Mouse (Mus musculus) ES-E14 (cell line): ENCODE measurements around the gene BC030867.

Experiments
- CHD2 ChIP-seq: IDR thresholded peaks from 2 replicates; pipeline ENCODE4 v1.6.1; 2014; ENCODE audit warnings: mild to moderate bottlenecking, low read depth, low read length, inconsistent platforms
- ZNF384 ChIP-seq: IDR thresholded peaks from 2 replicates; pipeline ENCODE4 v1.6.1; 2012; ENCODE audit warnings: low read depth, low read length, inconsistent platforms

GRCm38 (mm10) chr11:102209742-102210141 is 38.9 kb upstream of the BC030867 start:
- TF ChIP-seq CHD2 (no peak), ZNF384 (no peak)
